Mouse (Mus musculus) heart, embryonic 14.5 days (tissue): ENCODE measurements around the gene Ubr3. TPM values are rescaled to one million over a fixed set of nuclear protein-coding genes. Genes with fewer than 3 reads are reported as not detected.
A peak's percentile ranks its signal among the peaks of the same experiment; 100 is the strongest.
"Not testable (repeated sequence)": the region's sequence is repeated elsewhere in the genome, so short reads cannot be mapped to it uniquely, and the experiment has no call there.

ENCODE experiments used
- ATAC-seq: fragments of 200-750 bp; cut with Nextera tagmentation; 2 replicates; pipeline ENCODE4 v1.8.0; 2017; ENCODE audit warnings: low read depth, moderate TSS enrichment; ENCODE audit not compliant: insufficient number of reproducible peaks, insufficient read depth, low FRiP score
- H3K27ac ChIP-seq, 2 experiments: fragments of 200-500 bp in 1 of 2; fragments of 300-500 bp in 1 of 2; sonication (generic) in 1 of 2; replicated peaks in 1 of 2; 2 replicates each; pipeline ENCODE4 v1.5.1; 2012 to 2014; ENCODE audit warnings: low read depth in 2 of 2, low read length in 2 of 2, control low read depth in 1 of 2, mild to moderate bottlenecking in 1 of 2, mixed read lengths in 1 of 2; ENCODE audit not compliant: control insufficient read depth in 1 of 2, insufficient read depth in 1 of 2
- H3K27me3 ChIP-seq: fragments of 300-500 bp; sonication (generic); 2 replicates; pipeline ENCODE4 v1.6.1; 2014; ENCODE audit warnings: mild to moderate bottlenecking, low read length, control low read depth; ENCODE audit not compliant: control insufficient read depth, insufficient read depth
- H3K36me3 ChIP-seq: fragments of 300-500 bp; sonication (generic); 2 replicates; pipeline ENCODE4 v1.6.1; 2014; ENCODE audit warnings: mild to moderate bottlenecking, control low read depth, low read length, mixed read lengths; ENCODE audit not compliant: control insufficient read depth, insufficient read depth
- H3K4me1 ChIP-seq, 2 experiments: fragments of 200-500 bp in 1 of 2; fragments of 300-500 bp in 1 of 2; sonication (generic) in 1 of 2; 2 replicates each; pipeline ENCODE4 v1.6.1; 2012 to 2014; ENCODE audit warnings: low read length in 2 of 2, control low read depth in 1 of 2, mixed read lengths in 1 of 2; ENCODE audit not compliant: control insufficient read depth in 2 of 2, insufficient read depth in 2 of 2
- H3K4me2 ChIP-seq: fragments of 300-500 bp; sonication (generic); 2 replicates; pipeline ENCODE4 v1.6.1; 2014; ENCODE audit warnings: mild to moderate bottlenecking, low read length
- H3K4me3 ChIP-seq, 2 experiments: fragments of 200-500 bp in 1 of 2; fragments of 300-500 bp in 1 of 2; sonication (generic) in 1 of 2; 2 replicates each; pipeline ENCODE4 v1.5.1; 2012 to 2014; ENCODE audit warnings: low read length in 2 of 2, mild to moderate bottlenecking in 2 of 2, control low read depth in 1 of 2, low read depth in 1 of 2, moderate library complexity in 1 of 2; ENCODE audit not compliant: control insufficient read depth in 1 of 2, insufficient read depth in 1 of 2
- H3K9ac ChIP-seq: fragments of 300-500 bp; sonication (generic); 2 replicates; pipeline ENCODE4 v1.6.1; 2014; ENCODE audit warnings: mild to moderate bottlenecking, low read length
- H3K9me3 ChIP-seq: fragments of 300-500 bp; sonication (generic); 2 replicates; pipeline ENCODE4 v1.6.1; 2016; ENCODE audit warnings: low read length, control low read depth; ENCODE audit not compliant: control insufficient read depth
- WGBS: fragments of 180-500 bp; shearing (Covaris S2); extraction: QIAGEN DNeasy Blood & Tissue Kit; methylation state at CpG from one replicate; pipeline ENCODE4 v1.1.7; 2014; 5-methylcytosine and 5-hydroxymethylcytosine counted together
- polyA plus RNA-seq: library from polyadenylated mRNA; unstranded; fragments of >200 nt; fragmentation: Nextera tagmentation; extraction: Ambion mirVana; gene quantifications from 2 replicates; pipeline ENCODE4 v1.2.1, GENCODE M21; 2014

Gene Ubr3
- polyA plus RNA-seq, 1 experiment from 2014 or later: 19.9 TPM

DNA sequence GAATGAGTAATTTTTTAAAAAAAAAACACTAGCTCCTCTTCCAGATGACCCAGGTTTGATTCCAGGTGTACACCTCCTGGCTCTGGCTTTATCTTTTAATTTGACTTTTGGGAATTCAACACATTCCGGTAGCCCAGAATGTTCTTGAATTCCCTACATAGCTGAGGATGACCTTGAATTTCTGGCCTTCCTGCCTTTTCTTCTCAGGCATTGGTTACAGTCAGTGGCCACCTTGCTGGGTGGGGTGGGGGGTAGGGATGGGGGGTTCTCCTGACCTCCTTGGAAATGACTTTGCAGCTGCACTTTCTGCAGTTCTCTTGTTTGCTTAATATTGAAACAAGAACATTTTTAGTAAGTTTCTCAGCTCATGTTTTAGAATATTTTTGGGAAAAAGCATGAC lies 3.9 kb upstream of the Ubr3 start:
- Histone ChIP-seq H3K4me1 (no peaks in the 10 kb centered on the region), H3K9ac (no peak overlapping the region), H3K4me2 (no peak overlapping the region), H3K4me3 (no peak overlapping the region), H3K27me3 (no peaks in the 10 kb centered on the region), H3K36me3 (no peaks in the 10 kb centered on the region), H3K9me3 (no peaks in the 10 kb centered on the region), H3K27ac (no peak overlapping the region)
- ATAC-seq: no peak
- 64% methylated on average over 1 of the region's 1 CpGs for WGBS

DNA sequence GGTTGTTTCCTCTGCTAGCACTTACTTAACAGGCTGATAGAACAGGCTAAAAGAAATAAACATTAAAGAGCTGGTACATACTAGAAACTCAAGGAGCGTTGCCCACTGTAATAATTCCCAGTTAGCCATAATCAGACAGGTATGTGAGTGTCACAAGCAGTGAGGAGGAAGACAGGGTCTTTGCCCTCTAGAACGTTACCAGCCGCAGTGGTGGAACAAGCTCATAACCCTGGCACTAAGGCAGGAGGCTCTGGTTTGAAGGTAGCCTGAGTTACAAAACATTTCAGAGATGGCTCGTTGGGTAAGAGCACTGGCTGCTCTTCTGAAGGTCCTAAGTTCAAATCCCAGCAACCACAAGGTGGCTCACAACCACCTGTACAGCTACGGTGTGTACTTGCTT lies 3.2 kb upstream of the Ubr3 start:
- H3K27me3 ChIP-seq: no peaks in the 10 kb centered on the region
- 68% methylated on average over 5 of the region's 5 CpGs for WGBS
- H3K9ac ChIP-seq: no peak overlapping the region
- no peak overlapping the region for H3K4me3 ChIP-seq
- H3K36me3 ChIP-seq: no peaks in the 10 kb centered on the region
- H3K4me2 ChIP-seq: no peak overlapping the region
- no peak overlapping the region for H3K27ac ChIP-seq
- ATAC-seq: no peak
- H3K9me3 ChIP-seq: no peaks in the 10 kb centered on the region
- H3K4me1 ChIP-seq: peaks cover 0 to 6% of the 10 kb centered on the region in 2 experiments; a peak in 2 of 4 replicates

DNA sequence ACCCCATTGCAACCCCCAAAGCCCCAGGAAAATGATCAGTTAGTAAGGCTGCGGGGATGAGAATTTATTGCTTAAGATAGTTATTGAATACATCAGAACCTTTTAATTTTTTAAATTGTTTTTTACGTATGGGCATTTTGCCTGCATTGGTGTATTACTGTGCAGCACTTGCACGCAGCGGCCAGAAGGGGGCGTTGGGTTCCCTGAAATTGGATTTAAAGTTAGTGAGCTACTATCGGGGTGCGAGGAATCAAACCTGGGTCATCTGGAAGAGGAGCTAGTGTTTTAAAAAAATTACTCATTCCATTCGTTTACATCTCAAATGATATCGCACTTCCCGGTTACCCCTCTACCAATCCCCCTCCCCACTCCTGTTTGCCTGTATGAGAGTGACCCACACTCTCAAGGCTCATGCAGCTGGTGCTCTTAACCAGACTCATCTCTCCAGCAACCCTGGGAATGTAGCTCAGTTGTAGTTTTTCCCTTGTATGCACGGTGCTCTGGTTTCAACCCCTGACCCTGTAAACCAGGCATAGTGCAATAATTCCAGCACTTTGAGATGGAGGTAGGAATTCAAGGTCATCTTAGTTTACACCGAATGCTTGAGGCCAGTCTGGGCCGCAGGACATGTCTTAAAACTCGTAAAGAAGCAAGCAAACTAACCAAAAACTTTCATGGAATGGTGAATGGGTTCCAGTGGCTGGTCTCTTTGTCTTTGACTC lies 1.4 kb upstream of the Ubr3 start:
- H3K4me3 ChIP-seq: no peak overlapping the region
- peaks cover 0 to 20% of the 10 kb centered on the region in 2 experiments; a peak in 2 of 4 replicates for H3K4me1 ChIP-seq
- no peaks in the 10 kb centered on the region for H3K9me3 ChIP-seq
- H3K27ac ChIP-seq: no peak overlapping the region
- H3K27me3 ChIP-seq: no peaks in the 10 kb centered on the region
- ATAC-seq: no peak
- H3K36me3 ChIP-seq: no peaks in the 10 kb centered on the region
- H3K9ac ChIP-seq: no peak overlapping the region
- WGBS: 60% methylated on average over 14 of the region's 14 CpGs
- H3K4me2 ChIP-seq: no peak overlapping the region

DNA sequence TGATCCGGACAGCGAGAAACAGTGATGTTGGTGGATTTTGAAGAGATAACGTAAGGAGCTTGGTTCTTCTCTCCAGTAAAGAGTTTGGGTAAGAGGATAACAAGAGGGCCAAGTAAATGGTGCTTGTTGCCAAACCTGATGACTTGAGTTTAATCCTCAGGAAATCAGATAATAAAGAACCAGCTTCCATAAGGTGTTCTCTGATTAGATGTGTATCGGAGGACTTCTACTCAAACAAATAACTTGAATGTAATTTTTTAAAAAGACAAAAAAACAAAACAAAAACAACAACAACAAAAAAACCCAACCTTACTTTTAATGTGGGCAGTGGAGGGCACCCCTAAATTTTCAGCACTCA lies 843 bp upstream of the Ubr3 start:
- no peaks in the 10 kb centered on the region for H3K9me3 ChIP-seq
- no peak overlapping the region for H3K27ac ChIP-seq
- H3K4me1 ChIP-seq: peaks cover 0 to 20% of the 10 kb centered on the region in 2 experiments; a peak in 2 of 4 replicates
- H3K4me3 ChIP-seq: no peak overlapping the region
- no peaks in the 10 kb centered on the region for H3K27me3 ChIP-seq
- WGBS: 89% methylated on average over 4 of the region's 4 CpGs
- H3K9ac ChIP-seq: no peak overlapping the region
- ATAC-seq: no peak
- H3K4me2 ChIP-seq: no peak overlapping the region
- H3K36me3 ChIP-seq: peaks cover 5% of the 10 kb centered on the region; the same call in 1 of the 2 replicates

DNA sequence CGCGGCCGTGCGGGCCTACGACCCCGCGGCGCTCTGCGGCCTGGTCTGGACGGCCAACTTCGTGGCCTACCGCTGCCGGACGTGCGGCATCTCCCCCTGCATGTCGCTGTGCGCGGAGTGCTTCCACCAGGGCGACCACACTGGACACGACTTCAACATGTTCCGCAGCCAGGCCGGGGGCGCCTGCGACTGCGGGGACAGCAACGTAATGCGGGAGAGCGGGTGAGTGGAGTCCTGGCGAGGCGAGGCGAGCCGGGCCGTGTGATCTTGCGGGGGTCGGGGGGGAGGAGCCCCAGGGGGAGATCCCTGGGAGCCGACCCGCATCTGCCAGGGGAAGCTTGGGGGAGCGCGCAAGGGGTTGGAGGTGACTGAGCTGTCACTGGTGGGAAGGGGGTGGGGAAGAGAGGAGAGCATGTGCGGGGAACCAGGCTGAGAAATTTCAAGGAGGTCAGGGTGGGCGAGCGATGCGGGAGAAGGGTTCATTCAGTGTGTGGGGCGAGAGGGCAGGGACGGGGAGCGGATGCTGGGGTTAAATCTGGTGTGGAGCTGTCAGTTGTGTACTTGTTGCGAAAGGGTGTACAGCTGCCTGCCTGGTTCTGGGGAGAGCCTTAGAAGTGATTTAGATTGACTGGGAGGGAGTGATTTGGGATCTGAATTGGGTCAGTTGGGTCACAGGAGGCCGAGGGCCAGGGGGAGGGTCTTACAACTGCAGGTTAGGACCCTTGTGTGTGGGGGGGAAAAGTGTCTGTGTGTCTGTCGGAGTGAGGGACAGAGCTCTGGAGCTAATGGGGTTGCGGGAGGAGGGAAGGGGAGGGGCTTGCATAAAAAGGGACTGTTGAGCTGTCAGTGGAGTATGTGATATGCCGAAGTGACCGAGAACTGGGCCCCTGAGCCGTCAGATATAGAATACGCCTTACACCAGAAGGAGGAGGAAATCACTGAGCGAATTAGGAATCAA lies 851 bp downstream of the Ubr3 start:
- Histone ChIP-seq H3K9ac (peak overlapping the region; percentile 99), H3K27me3 (no peaks in the 10 kb centered on the region), H3K36me3 (peaks cover 18% of the 10 kb centered on the region), H3K9me3 (no peaks in the 10 kb centered on the region), H3K4me3 (peak overlapping the region; percentile 87 to 99), H3K4me1 (peaks cover 0 to 20% of the 10 kb centered on the region in 2 experiments; a peak in 2 of 4 replicates), H3K4me2 (peak overlapping the region; percentile 78), H3K27ac (peak overlapping the region; percentile 76 to 96)
- peak; percentile 70 for ATAC-seq
- WGBS: under 1% methylated on average over 54 of the region's 55 CpGs

DNA sequence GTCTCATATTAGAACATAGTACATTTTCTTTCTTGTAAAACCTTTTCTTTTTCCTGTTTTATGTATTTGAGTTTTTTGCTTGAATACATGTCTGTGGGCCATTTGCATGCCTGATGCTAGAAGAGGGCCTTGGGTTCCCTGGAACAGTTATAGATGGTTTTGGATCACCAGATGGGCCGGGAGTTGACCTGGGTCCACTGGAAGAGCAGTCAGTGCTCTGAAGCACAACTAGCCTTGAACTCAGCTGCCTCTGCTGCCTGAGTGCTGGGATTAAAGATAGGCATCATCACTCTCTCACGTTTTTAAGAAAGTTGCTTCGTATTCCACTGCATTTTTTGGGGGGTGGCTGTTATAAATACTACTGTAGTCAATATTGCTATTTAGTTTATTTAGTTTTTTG lies 6.5 kb downstream of the Ubr3 start:
- Histone ChIP-seq H3K4me2 (no peak overlapping the region), H3K36me3 (peaks cover 24% of the 10 kb centered on the region), H3K27me3 (no peaks in the 10 kb centered on the region), H3K27ac (no peak overlapping the region), H3K4me1 (peaks cover 0 to 18% of the 10 kb centered on the region in 2 experiments; a peak in 2 of 4 replicates), H3K9ac (no peak overlapping the region), H3K4me3 (no peak overlapping the region), H3K9me3 (no peaks in the 10 kb centered on the region)
- 84% methylated on average over 3 of the region's 3 CpGs for WGBS
- no peak for ATAC-seq

DNA sequence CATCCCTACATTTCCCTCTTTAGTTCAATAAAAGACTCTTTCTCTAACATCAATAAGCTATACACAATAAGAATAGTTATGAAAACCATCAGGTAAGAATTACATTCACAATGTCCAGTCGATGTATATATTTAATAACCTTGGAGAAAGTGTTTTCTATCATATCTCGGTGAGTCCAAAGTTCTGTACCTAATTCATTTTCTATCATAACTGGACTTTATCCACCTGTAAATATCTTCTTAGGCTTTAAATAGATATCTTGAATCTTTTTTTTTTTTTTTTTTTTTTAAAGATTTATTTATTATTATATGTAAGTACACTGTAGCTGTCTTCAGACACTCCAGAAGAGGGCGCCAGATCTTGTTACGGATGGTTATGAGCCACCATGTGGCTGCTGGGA lies 10.3 kb downstream of the Ubr3 start:
- H3K4me2 ChIP-seq, H3K9ac ChIP-seq, H3K27ac ChIP-seq, H3K27me3 ChIP-seq, ATAC-seq, H3K36me3 ChIP-seq, H3K4me1 ChIP-seq, H3K9me3 ChIP-seq, H3K4me3 ChIP-seq: not testable (repeated sequence)
- WGBS: 92% methylated on average over 4 of the region's 4 CpGs
